Mouse (Mus musculus) spleen, postnatal 14 days (tissue): ENCODE measurements around the gene Rcor2.

Source experiments
- DNase-seq, 2 experiments: peaks; one replicate each; pipeline ENCODE4 v3.0.0; 2021 to 2022; ENCODE audit warnings: low spot score in 2 of 2

Gene Rcor2

DNA sequence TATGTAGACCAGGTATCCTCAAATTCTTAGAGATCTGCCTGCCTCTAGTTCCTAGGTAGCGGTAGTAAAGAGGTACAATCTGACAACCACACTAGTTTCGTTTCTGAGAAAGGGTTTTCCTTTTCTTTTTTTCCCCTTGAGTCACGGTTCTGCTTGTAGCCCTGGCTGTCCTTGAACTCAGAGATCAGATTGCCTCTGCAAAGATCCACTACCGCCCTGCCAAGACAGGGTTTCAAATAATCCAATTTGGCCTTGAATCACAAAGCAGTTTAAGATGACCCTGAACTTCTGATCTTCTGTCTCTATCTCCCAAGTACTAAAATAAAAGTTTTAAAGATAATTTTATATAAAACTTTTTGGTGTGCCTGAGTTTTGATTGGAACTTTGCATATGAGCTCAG is 50.6 kb downstream of the Rcor2 start:
- no peak for DNase-seq

DNA sequence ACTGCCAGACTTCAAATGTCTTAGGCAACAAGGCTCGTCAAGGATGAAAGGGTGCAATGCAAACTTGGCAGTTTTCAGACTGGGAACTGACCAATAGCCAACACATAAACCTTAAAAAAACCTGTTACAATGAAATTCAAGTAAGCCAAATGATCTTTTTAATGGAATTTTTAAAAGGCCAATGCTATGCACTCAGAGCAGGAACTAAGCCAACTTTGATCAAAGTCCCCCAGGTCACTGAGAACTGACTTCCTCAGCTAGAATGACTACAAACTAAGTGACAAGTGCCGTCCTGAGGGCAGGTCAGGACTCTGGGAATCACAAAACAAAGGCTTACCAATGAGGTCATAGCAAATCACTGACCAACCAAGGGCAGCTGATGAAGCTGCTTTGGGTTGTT is 53.1 kb downstream of the Rcor2 start:
- DNase-seq = no peak

- no peak for DNase-seq
Measured at GRCm38 (mm10) chr19:7321391-7321790, 54.3 kb downstream of the Rcor2 start.
